Mouse (Mus musculus): Measurements from ENCODE around the gene Grin2c.

Grin2c gene

GRCm38 (mm10) chr11:115267061-115267883, at the start of gene Grin2c:
Gene Grin2c, minus strand, starts transcription at chr11:115267243.
- DNase-seq (ENCODE audit: low spot score), result no peak

GRCm38 (mm10) chr11:115314249-115314648, 47.2 kb upstream of the Grin2c start:
- DNase-seq (ENCODE audit: low spot score), result no peak

- DNase-seq (ENCODE audit: low spot score), result no peak
These were observed 41.7 kb upstream of the Grin2c start for GRCm38 (mm10) chr11:115308781-115309180.

GRCm38 (mm10) chr11:115306863-115307262, 39.8 kb upstream of the Grin2c start, which contains the start of gene Otop2:
Gene Otop2, plus strand, starts transcription at chr11:115307163.
- DNase-seq (ENCODE audit: low spot score), result no peak

GRCm38 (mm10) chr11:115303167-115303566, 36.1 kb upstream of the Grin2c start:
- no peak for DNase-seq (ENCODE audit: low spot score)

- no peak for DNase-seq (ENCODE audit: low spot score)
These were observed 34.3 kb upstream of the Grin2c start for GRCm38 (mm10) chr11:115301351-115301750.

GRCm38 (mm10) chr11:115300745-115301144, 33.7 kb upstream of the Grin2c start:
- no peak for DNase-seq (ENCODE audit: low spot score)

GRCm38 (mm10) chr11:115298160-115298559, 31.1 kb upstream of the Grin2c start:
- no peak for DNase-seq (ENCODE audit: low spot score)

- peak; percentile 69 for DNase-seq (ENCODE audit: low spot score)
These were observed 30.3 kb upstream of the Grin2c start, which contains the start of gene Fads6 for GRCm38 (mm10) chr11:115297214-115297826. Gene Fads6, minus strand, starts transcription at chr11:115297663.

- no peak for DNase-seq (ENCODE audit: low spot score)
These were observed 29.6 kb upstream of the Grin2c start for GRCm38 (mm10) chr11:115296471-115297210.

GRCm38 (mm10) chr11:115295939-115296338, 28.9 kb upstream of the Grin2c start:
- DNase-seq (ENCODE audit: low spot score), result no peak

GRCm38 (mm10) chr11:115292631-115293375, 25.8 kb upstream of the Grin2c start:
- no peak for DNase-seq (ENCODE audit: low spot score)

GRCm38 (mm10) chr11:115291503-115291902, 24.5 kb upstream of the Grin2c start:
- no peak for DNase-seq (ENCODE audit: low spot score)

- DNase-seq (ENCODE audit: low spot score), result peak; percentile 56
These were observed 23.9 kb upstream of the Grin2c start for GRCm38 (mm10) chr11:115290919-115291318.

- DNase-seq (ENCODE audit: low spot score), result no peak
These were observed 23.3 kb upstream of the Grin2c start for GRCm38 (mm10) chr11:115290314-115290713.

GRCm38 (mm10) chr11:115289885-115290284, 22.8 kb upstream of the Grin2c start:
- DNase-seq (ENCODE audit: low spot score), result no peak

GRCm38 (mm10) chr11:115288305-115288704, 21.3 kb upstream of the Grin2c start:
- no peak for DNase-seq (ENCODE audit: low spot score)

- no peak for DNase-seq (ENCODE audit: low spot score)
These were observed 20.3 kb upstream of the Grin2c start for GRCm38 (mm10) chr11:115287386-115287785.

- DNase-seq (ENCODE audit: low spot score), result no peak
These were observed 19.4 kb upstream of the Grin2c start for GRCm38 (mm10) chr11:115286201-115286993.

GRCm38 (mm10) chr11:115285282-115285681, 18.2 kb upstream of the Grin2c start:
- no peak for DNase-seq (ENCODE audit: low spot score)
